Mouse (Mus musculus): ENCODE measurements around the gene Fat4. TPM values are rescaled to one million over a fixed set of nuclear protein-coding genes. Genes with fewer than 3 reads are reported as not detected.

Fat4 gene
- polyA plus RNA-seq, 1 experiment: 0.24 TPM

DNA sequence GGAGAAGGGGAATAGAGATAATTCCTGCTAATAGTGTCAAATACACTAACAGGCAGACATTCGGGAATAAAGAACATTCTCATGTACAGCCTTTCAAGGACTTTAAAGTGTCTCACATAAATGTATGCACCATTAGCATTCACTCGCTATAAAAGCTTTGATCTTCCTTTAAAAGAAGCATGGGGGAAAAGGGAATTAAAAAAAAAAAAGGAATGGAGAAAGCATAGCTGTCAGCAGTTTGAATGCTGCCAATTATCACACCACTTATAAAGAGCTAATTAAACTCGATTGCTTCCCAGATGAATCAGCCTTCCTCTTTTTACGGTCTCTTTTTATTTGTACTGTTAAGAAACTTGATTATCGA is 161.5 kb downstream of the Fat4 start:
- H3K27me3 ChIP-seq (ENCODE audit: control insufficient read depth, insufficient read depth, insufficient read length): no peaks in the 10 kb centered on the region
- H3K4me2 ChIP-seq (ENCODE audit: low read depth): no peak overlapping the region
- H3K36me3 ChIP-seq (ENCODE audit: control insufficient read depth, insufficient read depth): no peaks in the 10 kb centered on the region
- H3K4me3 ChIP-seq: no peak overlapping the region
- no peak overlapping the region for H3ac ChIP-seq (ENCODE audit: control insufficient read depth, insufficient read length)
- no peaks in the 10 kb centered on the region for H3K79me2 ChIP-seq (ENCODE audit: control insufficient read depth, insufficient read depth)
- TF ChIP-seq TCF12 (IDR thresholded peaks at IDR 0.05; ENCODE audit: insufficient read depth, poor library complexity, severe bottlenecking) (no peak), E2F4 (IDR thresholded peaks at IDR 0.05; ENCODE audit: insufficient read depth) (no peak), USF1 (IDR thresholded peaks at IDR 0.05; ENCODE audit: low read depth) (no peak), SRF (IDR thresholded peaks at IDR 0.05; ENCODE audit: control insufficient read depth, insufficient read length, low read depth) (no peak), TCF3 (IDR thresholded peaks at IDR 0.05; ENCODE audit: insufficient read length, low read depth) (no peak), POLR2AphosphoS2 (IDR thresholded peaks at IDR 0.05; ENCODE audit: insufficient read length, low read depth) (no peak), REST (IDR thresholded peaks at IDR 0.05; ENCODE audit: insufficient read depth, insufficient read length) (no peak), CEBPB (IDR thresholded peaks at IDR 0.05; ENCODE audit: insufficient read depth, poor library complexity, severe bottlenecking) (no peak)

- Histone ChIP-seq H3K4me3 (no peak overlapping the region), H3K4me2 (ENCODE audit: low read depth) (no peak overlapping the region), H3K36me3 (ENCODE audit: control insufficient read depth, insufficient read depth) (no peaks in the 10 kb centered on the region), H3ac (ENCODE audit: control insufficient read depth, insufficient read length) (no peak overlapping the region), H3K27me3 (ENCODE audit: control insufficient read depth, insufficient read depth, insufficient read length) (no peaks in the 10 kb centered on the region), H3K79me2 (ENCODE audit: control insufficient read depth, insufficient read depth) (no peaks in the 10 kb centered on the region)
- TF ChIP-seq CEBPB (IDR thresholded peaks at IDR 0.05; ENCODE audit: insufficient read depth, poor library complexity, severe bottlenecking) (no peak), REST (IDR thresholded peaks at IDR 0.05; ENCODE audit: insufficient read depth, insufficient read length) (no peak), TCF12 (IDR thresholded peaks at IDR 0.05; ENCODE audit: insufficient read depth, poor library complexity, severe bottlenecking) (no peak), MAX (IDR thresholded peaks at IDR 0.05; ENCODE audit: low read depth) (no peak), POLR2AphosphoS2 (IDR thresholded peaks at IDR 0.05; ENCODE audit: insufficient read length, low read depth) (no peak), SRF (IDR thresholded peaks at IDR 0.05; ENCODE audit: control insufficient read depth, insufficient read length, low read depth) (no peak), POLR2A (IDR thresholded peaks at IDR 0.05; ENCODE audit: insufficient read length, low read depth) (no peak), USF1 (IDR thresholded peaks at IDR 0.05; ENCODE audit: low read depth) (no peak), E2F4 (IDR thresholded peaks at IDR 0.05; ENCODE audit: insufficient read depth) (no peak), TCF3 (IDR thresholded peaks at IDR 0.05; ENCODE audit: insufficient read length, low read depth) (no peak), MYOG (IDR thresholded peaks at IDR 0.05; ENCODE audit: control insufficient read depth in 1 of 3, insufficient read depth in 1 of 3, insufficient read length in 2 of 3, low read depth in 2 of 3) (no peak), MYOD1 (IDR thresholded peaks at IDR 0.05; ENCODE audit: control insufficient read depth in 1 of 3, insufficient read length in 2 of 3, low read depth in 2 of 3) (no peak)
Measured at GRCm38 (mm10) chr3:39050130-39050529, 163.4 kb downstream of the Fat4 start.

DNA sequence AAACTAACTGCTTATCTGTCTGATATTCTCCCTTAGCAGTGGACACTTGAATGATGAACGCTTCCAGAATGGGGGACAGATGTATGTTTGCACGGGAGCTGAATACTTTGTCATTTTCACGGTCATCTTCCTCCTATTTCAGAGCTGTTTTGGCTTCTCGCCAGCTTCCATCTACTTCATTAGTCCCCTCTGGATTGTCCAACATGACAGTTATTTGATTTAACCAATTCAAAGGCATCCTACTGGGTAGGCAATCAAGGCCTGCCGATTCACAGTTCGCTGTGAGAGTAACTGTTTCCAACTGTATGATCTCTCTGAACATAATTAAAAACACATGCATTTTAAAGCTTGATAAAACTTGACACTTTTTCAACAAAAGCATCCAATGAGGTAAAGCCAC is 166.3 kb downstream of the Fat4 start:
- no peak overlapping the region for H3K4me3 ChIP-seq
- no peaks in the 10 kb centered on the region for H3K27me3 ChIP-seq (ENCODE audit: control insufficient read depth, insufficient read depth, insufficient read length)
- no peaks in the 10 kb centered on the region for H3K79me2 ChIP-seq (ENCODE audit: control insufficient read depth, insufficient read depth)
- no peaks in the 10 kb centered on the region for H3K36me3 ChIP-seq (ENCODE audit: control insufficient read depth, insufficient read depth)
- no peak overlapping the region for H3K4me2 ChIP-seq (ENCODE audit: low read depth)
- no peak overlapping the region for H3ac ChIP-seq (ENCODE audit: control insufficient read depth, insufficient read length)
- TF ChIP-seq REST (IDR thresholded peaks at IDR 0.05; ENCODE audit: insufficient read depth, insufficient read length): no peak
- no peak for TF ChIP-seq POLR2AphosphoS2 (IDR thresholded peaks at IDR 0.05; ENCODE audit: insufficient read length, low read depth)
- TF ChIP-seq TCF12 (IDR thresholded peaks at IDR 0.05; ENCODE audit: insufficient read depth, poor library complexity, severe bottlenecking): no peak

All from myocyte (in vitro differentiated cells).